Mouse (Mus musculus) heart, postnatal 0 days (tissue): ENCODE measurements around the gene Leng1.

Experiments
- CTCF ChIP-seq: IDR thresholded peaks from 2 replicates; pipeline ENCODE4 v1.5.1; 2016; ENCODE audit warnings: antibody characterized with exemption, control low read depth, low read depth
- EP300 ChIP-seq: IDR thresholded peaks from 2 replicates; pipeline ENCODE4 v1.6.1; 2016; ENCODE audit warnings: antibody characterized with exemption, low read depth

- TF ChIP-seq CTCF (no peak), EP300 (no peak)
Measured at GRCm38 (mm10) chr7:3616057-3616388, 49.6 kb downstream of the Leng1 start, which contains the start of gene Oscar.
